Mouse (Mus musculus): ENCODE data around the gene Akap11.

DNA sequence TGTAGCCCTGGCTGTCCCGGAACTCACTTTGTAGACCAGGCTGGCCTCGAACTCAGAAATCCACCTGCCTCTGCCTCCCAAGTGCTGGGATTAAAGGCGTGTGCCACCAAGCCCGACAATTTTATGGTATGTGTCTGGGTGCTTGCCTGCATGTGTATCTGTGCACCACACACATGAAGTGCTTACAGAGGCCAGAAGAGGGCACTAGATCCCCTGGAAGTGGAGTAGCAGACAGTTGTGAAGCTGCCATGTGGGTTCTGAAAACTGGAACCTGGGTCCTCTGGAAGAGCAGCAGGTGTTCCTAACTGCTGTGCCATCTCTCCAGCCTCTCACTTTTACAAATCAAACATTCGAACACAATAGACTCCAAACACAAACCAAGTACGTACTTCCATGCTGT lies 17.1 kb upstream of the Akap11 start:
- TF ChIP-seq CTCF (IDR thresholded peaks at IDR 0.05; ENCODE audit: low read depth, low read length) (no peak), POLR2A (IDR thresholded peaks at IDR 0.05; ENCODE audit: extremely low read depth, insufficient read depth, low read length) (no peak)
